Mouse (Mus musculus) hematopoietic stem cell, adult 5-6 weeks (primary cell): ENCODE measurements around the gene Pdia6. TPM values are rescaled to one million over a fixed set of nuclear protein-coding genes. Genes with fewer than 3 reads are reported as not detected.

Experiments
- ATAC-seq, 2 experiments: fragments of 125-278 bp in 1 of 2; replicated peaks in 1 of 2; 2 replicates each; pipeline ENCODE4 v1.8.0; 2016 to 2017; ENCODE audit warnings: inconsistent platforms in 2 of 2, mild to moderate bottlenecking in 2 of 2, moderate number of reproducible peaks in 2 of 2, low read depth in 1 of 2, moderate TSS enrichment in 1 of 2; ENCODE audit not compliant: low FRiP score in 2 of 2, poor library complexity in 2 of 2, severe bottlenecking in 2 of 2, insufficient read depth in 1 of 2, low TSS enrichment in 1 of 2
- total RNA-seq: library from RNA; stranded (forward); fragments of 172-1452, 232-1000 nt; gene quantifications from 2 replicates; pipeline ENCODE4 v1.2.3, GENCODE M21; 2017

Gene Pdia6
- total RNA-seq = 215 and 321 TPM in 2 replicates

DNA sequence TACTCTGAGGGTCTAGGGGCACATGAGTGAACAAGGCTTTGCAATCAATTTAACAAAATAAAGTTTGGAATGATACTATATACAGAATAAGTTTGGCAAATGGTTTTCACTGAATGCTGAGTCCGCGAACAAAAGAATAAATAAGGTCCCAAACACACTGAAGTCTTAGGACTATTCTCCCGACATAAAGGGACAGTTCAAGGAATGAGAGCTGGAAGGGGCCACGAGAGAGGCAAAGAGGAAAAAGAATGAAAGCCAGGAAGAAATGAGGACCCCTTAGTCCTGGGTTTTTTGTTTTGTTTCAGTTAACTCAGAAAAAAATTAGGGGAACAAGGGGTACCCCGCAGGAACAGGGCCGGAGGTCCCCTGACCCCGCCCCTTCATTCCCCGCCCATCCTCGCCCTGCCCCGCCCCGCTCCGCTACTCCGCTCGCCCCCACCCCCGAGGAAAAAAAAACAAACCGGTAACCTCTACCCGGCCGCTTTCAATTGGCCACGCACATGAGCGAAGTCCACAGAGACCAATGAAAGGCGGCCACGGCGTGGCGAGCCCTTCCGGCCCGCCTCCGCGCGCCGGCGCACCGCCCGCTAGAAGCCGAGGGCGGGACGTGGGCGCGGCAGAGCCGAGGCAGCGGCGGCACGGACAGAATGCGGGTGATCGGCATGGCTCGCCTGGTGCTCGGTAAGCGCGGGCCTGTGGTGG is at the start of gene Pdia6:
Gene Pdia6, plus strand, starts transcription at position 575 of the 702 bp plus-strand sequence.
- ATAC-seq = peak; percentile 95 to 97

- ATAC-seq = no peak
These were observed 48.0 kb upstream of the Pdia6 start for GRCm38 (mm10) chr12:17218390-17218789.

DNA sequence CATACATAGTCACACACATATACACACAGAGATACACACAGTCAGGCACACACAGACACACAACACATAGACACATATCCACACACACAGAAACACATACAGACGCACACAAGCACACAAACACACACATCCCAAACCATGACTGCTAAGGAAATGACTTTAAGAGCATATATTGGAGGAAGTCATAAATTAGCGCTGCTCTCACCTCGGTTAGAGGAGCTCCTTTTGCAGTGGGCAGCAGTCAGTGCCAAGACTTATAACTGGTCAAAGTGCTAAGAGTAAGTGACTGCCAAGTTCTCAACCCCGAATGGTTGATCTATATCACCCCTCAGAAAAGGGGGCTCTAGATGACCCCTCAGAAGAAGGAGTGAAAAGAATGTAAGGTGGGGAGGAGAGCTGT is 47.2 kb upstream of the Pdia6 start:
- ATAC-seq = peak; percentile 59 to 70; a peak in 3 of 4 replicates

DNA sequence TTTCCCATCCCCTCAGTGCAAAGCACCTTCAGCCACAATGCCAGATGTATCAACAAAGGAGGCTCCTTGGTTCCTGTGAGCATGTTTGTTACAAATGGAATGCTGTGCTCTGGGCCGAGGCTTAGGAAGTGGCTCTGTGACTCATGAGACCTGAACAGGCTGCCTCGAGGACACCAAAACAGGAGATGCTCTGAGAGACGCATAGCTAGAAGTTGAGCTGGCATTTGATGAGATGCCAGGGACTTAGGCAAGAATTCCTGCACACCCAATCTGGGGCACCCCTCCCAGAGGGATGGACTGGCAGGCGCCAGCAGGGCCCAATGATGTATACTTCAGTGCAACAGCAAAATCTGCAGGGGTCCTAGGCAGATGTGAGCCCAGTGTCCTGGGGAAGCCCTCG is 45.7 kb upstream of the Pdia6 start:
- ATAC-seq = no peak

- 0 out of 4 replicates have a peak, but pooled peaks of 1 of the 2 experiments have one; percentile 19 for ATAC-seq
These were observed 44.4 kb upstream of the Pdia6 start for GRCm38 (mm10) chr12:17221891-17222428.

- no peak for ATAC-seq
These were observed 43.3 kb upstream of the Pdia6 start for GRCm38 (mm10) chr12:17223050-17223449.

DNA sequence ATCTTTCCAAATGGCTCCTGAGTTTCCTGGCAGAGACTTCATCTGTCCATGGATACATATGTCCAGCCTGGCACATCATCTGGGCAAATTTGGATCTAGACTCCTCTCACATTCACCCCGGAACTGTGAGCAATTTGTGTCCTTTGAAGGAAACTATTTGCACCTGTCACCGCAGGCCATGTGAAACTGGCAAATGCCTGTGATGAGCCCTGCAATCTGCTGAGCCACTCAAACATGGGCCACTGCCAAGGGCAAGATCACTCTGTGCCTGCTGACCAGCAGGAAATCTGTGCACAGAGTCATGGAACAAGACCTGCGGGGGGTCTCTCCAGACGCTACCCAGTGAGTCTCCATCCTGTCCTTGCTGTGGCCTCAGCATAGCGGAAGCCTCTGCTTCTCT is 41.3 kb upstream of the Pdia6 start:
- ATAC-seq = no peak

GRCm38 (mm10) chr12:17227903-17228302 is 38.4 kb upstream of the Pdia6 start:
- ATAC-seq = no peak

- ATAC-seq = no peak
These were observed 35.8 kb upstream of the Pdia6 start for GRCm38 (mm10) chr12:17230581-17230980.

DNA sequence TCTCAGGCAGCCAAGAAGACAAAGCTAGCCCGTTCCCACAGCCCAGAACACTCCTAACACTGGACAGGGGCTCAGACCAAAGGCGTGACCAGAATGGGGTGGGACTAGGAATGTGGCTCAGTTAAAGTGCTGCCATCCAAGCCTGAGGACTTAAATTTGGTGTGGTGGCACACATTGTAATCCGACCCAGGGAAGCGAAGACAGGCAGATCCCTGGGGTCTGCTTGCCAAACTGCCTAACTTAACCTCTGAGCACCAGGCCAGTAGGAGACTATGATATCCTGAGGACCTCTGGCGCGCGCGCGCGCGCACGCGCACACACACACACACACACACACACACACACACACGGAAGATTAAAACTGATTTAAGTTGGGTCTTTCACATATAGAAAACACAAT is 34.8 kb upstream of the Pdia6 start:
- no peak for ATAC-seq

GRCm38 (mm10) chr12:17235535-17236313 is 30.6 kb upstream of the Pdia6 start:
- ATAC-seq = no peak

DNA sequence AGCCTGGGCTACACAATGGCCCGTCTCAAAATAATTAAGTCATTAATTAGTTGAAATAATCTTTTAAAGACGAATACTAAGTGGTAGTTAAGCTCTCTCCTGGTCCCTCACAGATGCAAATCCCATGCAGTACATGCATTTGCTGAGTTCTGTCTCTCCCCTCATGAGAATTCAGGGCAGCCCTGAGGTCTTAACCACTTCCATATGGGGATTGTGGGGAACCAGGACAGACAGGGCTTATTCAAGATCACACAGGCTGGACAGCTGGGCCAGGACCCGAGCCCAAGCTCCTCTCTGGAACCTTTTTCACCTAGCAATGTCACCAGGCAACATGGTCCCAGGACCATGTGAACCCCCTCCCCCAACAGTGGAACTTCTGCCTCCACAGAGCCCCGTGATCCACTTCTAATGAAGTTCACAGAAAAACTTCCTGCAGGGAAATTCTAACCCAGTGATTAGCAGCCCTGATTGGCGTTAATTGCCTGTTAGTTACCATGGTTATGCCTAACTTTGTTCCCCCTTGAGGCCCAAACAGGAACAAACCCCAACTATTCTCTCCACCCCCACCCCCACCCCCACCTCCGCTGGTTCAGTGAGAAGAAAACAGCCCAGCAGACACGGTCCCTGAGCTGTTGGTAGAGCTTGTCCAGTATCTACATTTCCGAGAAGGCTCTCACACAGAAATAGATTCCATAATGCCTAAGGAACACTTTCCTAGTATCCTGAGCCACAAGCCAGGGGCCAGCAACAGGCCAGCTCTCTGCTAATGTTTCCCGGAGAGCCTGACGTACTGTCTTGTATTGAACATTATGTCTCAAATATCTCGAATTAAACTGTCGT is 27.5 kb upstream of the Pdia6 start:
- peak; percentile 30 to 59; a peak in 2 of 4 replicates for ATAC-seq

- peak; percentile 48 to 88; a peak in 3 of 4 replicates for ATAC-seq
These were observed 27.0 kb upstream of the Pdia6 start for GRCm38 (mm10) chr12:17239428-17239688.

DNA sequence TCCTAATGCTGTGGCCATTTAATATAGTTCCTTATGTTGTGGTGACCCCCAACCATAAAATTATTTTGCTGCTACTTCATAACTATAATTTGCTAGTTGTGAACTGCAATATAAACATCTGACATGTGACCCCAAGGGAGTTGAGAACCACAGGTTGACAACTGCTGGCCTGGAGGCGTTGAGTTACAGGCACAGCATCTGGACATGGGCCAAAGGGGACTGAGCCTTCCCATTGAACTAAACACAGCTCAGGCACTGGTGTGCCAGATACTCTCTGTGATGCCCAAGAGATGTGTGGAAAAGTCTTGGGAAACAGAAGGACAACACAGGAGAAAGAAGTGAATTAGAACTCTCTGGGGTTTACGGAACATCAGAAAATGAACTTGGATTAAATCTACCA is 25.3 kb upstream of the Pdia6 start:
- no peak for ATAC-seq

GRCm38 (mm10) chr12:17241614-17242013 is 24.7 kb upstream of the Pdia6 start:
- ATAC-seq = no peak

GRCm38 (mm10) chr12:17242041-17242440 is 24.3 kb upstream of the Pdia6 start:
- ATAC-seq = no peak

DNA sequence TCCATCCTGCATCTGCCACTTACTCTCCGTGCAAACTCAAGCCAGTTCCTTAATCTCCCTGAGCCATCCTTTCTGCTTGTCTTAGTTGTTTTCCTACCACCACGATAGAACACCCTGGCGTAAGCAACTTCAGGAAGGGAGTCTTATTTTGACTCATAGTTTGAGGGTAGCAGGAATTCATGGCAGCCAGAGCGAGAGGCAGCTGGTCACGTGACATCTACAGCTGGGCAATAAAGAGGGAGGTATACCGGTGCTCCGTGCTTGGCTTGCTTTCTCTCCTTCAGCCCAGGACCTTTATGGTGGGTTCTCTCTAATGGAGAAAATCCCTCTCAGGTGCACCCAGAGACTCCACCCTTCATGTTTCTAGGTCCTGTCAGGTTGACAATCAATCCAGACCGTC is 15.4 kb upstream of the Pdia6 start:
- ATAC-seq = no peak

- ATAC-seq = peak; percentile 75 to 78
These were observed 13.3 kb upstream of the Pdia6 start for GRCm38 (mm10) chr12:17253069-17253468.
